Mouse (Mus musculus): ENCODE data around the gene P2ry12.

DNA sequence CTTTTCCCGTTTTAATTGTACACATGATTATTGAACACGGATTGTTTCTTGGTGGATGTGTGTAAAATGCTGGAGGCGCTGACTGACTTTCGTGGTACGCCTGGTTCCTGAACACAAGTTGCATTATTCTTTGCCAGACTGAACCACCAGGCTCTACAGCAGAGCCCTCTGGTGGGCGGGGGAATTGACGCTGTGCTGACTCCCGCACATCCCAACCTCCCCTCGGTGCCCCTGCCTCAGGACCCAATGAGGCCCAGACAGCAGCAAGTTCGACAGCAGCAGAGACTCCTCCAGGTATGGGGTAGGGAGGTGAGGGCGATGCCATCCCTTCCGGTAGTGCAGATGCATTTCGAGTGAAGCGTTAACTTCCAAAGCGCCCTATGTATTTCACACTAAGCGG is 35.0 kb upstream of the P2ry12 start:
- TF ChIP-seq POLR2A (IDR thresholded peaks at IDR 0.05; ENCODE audit: low read depth, low read length) (no peak), CTCF (conservative IDR thresholded peaks at IDR 0.05; ENCODE audit: insufficient read depth, insufficient read length, low read depth, low read length) (no peak)
